Mouse (Mus musculus) midbrain, embryonic 15.5 days (tissue): ENCODE measurements around the gene Zfp961. TPM values are rescaled to one million over a fixed set of nuclear protein-coding genes. Genes with fewer than 3 reads are reported as not detected.
"Not testable (repeated sequence)": the region's sequence is repeated elsewhere in the genome, so short reads cannot be mapped to it uniquely, and the experiment has no call there.

ENCODE experiments used
- ATAC-seq: fragments of 200-750 bp; cut with Nextera tagmentation; replicated peaks from 2 replicates; pipeline ENCODE4 v1.8.0; 2017; ENCODE audit warnings: moderate TSS enrichment
- H3K27ac ChIP-seq: fragments of 300-500 bp; sonication (generic); 2 replicates; pipeline ENCODE4 v1.5.1; 2015; ENCODE audit warnings: mild to moderate bottlenecking, inconsistent platforms
- H3K27me3 ChIP-seq: fragments of 300-500 bp; sonication (generic); replicated peaks from 2 replicates; pipeline ENCODE4 v1.6.1; 2015; ENCODE audit warnings: inconsistent platforms
- H3K36me3 ChIP-seq: fragments of 300-500 bp; sonication (generic); replicated peaks from 2 replicates; pipeline ENCODE4 v1.6.1; 2015; ENCODE audit warnings: inconsistent platforms
- H3K4me1 ChIP-seq: fragments of 300-500 bp; sonication (generic); 2 replicates; pipeline ENCODE4 v1.6.1; 2015; ENCODE audit warnings: inconsistent platforms
- H3K4me2 ChIP-seq: fragments of 300-500 bp; sonication (generic); 2 replicates; pipeline ENCODE4 v1.6.1; 2015; ENCODE audit warnings: inconsistent platforms, mild to moderate bottlenecking, moderate library complexity
- H3K4me3 ChIP-seq: fragments of 300-500 bp; sonication (generic); 2 replicates; pipeline ENCODE4 v1.5.1; 2015; ENCODE audit warnings: mild to moderate bottlenecking, inconsistent platforms
- H3K9ac ChIP-seq: fragments of 300-500 bp; sonication (generic); 2 replicates; pipeline ENCODE4 v1.6.1; 2015; ENCODE audit warnings: mild to moderate bottlenecking, inconsistent platforms
- H3K9me3 ChIP-seq: fragments of 300-500 bp; sonication (generic); 2 replicates; pipeline ENCODE4 v1.6.1; 2016; ENCODE audit warnings: inconsistent platforms
- WGBS: fragments of 180-500 bp; shearing (Covaris S2); methylation state at CpG from one replicate; pipeline ENCODE4 v1.1.7; 2015; ENCODE audit warnings: mixed read lengths; 5-methylcytosine and 5-hydroxymethylcytosine counted together
- polyA plus RNA-seq: library from polyadenylated mRNA; unstranded; fragments of >200 nt; fragmentation: Nextera tagmentation; extraction: Ambion mirVana; gene quantifications from 2 replicates; pipeline ENCODE4 v1.2.1, GENCODE M21; 2015

The Zfp961 gene
- polyA plus RNA-seq, 1 experiment from 2014 or later, result 16.3 TPM

DNA sequence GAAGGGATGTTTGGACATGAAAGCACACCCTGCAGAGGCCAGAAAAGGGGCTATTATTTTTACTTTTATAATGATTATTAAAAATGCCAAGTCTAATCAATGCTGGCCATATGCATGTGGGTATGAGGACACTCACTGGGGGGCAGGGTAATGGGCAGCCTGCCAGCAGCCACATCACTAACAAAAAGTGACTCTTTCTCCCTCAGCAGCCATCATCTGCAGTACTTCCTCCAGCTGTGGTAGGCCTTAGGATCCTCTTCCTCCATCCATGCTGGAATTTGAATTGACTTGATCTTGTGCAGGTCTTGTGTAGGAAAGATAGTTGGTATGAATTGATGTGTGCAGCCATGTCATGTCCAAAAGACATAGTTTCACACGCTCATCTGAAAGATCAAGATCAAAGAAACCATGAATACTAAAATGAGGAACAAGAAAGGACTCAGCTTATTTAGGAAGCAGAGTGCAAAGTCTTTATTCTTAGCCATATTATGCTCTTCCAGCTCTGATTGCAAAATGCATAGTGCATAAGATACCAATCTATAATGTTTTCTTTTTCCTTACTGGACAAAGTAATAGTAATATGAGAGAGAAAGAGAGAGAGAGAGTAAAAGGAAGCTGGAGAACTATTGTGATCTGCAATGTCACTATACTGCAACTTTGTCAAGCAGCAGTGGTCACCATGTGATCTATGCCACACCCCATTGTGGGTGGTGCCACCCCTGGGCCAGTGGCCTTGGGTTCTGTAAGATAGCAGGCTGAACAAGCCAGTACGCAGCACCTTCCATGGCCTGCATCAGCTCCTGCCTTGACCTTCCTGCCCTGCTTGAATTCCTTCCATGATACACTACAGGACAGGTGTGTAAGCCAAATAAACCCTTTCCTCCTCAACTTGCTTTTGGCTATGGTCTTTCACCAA is 10.3 kb upstream of the Zfp961 start:
- no peak overlapping the region for H3K9ac ChIP-seq
- H3K4me1 ChIP-seq, result no peaks in the 10 kb centered on the region
- no peak overlapping the region for H3K27ac ChIP-seq
- H3K36me3 ChIP-seq, result no peaks in the 10 kb centered on the region
- ATAC-seq, result no peak
- H3K4me3 ChIP-seq, result no peak overlapping the region
- 86% methylated on average over 2 of the region's 2 CpGs for WGBS
- H3K9me3 ChIP-seq, result no peaks in the 10 kb centered on the region
- H3K27me3 ChIP-seq, result no peaks in the 10 kb centered on the region
- H3K4me2 ChIP-seq, result no peak overlapping the region

DNA sequence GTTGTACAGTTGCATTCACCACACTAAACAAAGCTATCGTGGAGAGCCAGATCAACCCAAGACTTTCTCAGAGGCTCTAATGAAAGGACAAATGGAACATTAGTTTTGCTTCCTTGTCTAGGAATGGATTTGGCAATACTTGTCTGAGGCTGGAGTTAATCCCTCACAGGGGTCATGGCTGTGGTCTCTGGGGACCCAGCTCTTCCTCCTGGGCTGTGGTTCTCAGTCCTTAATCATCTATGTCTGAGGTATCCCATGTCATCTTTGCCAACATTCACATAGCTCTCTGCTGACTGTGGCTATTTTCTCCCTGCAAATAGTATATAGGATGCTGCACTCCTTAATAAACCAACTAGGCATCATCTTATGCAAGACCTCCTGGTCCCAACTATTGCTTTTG is 9.1 kb upstream of the Zfp961 start:
- Histone ChIP-seq H3K4me3 (no peak overlapping the region), H3K9ac (no peak overlapping the region), H3K27ac (no peak overlapping the region), H3K9me3 (no peaks in the 10 kb centered on the region), H3K4me1 (no peaks in the 10 kb centered on the region), H3K27me3 (no peaks in the 10 kb centered on the region), H3K4me2 (no peak overlapping the region), H3K36me3 (no peaks in the 10 kb centered on the region)
- WGBS, result 78% methylated on average over 1 of the region's 1 CpGs
- no peak for ATAC-seq

DNA sequence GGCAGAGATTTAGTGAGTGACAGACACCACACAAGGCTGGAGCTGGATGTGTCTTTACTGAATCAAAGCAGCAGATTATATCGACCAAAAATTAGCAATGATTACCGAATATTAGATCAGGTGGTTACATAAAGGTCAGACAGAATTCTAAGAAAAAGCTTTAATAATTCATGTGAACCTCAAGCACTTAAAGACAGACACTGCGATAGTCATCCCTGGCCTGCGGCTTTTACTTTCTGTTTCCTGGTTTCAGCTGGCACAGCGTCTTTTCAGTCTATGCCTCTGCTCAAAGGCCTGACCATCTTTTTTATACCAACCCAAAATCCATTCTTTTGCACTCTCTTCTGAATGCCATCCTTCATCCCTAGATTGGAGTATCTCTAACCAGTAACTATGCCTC is 2.2 kb upstream of the Zfp961 start:
- ATAC-seq, result no peak
- Histone ChIP-seq H3K4me2 (no peak overlapping the region), H3K4me1 (peaks cover 19% of the 10 kb centered on the region), H3K9me3 (no peaks in the 10 kb centered on the region), H3K36me3 (no peaks in the 10 kb centered on the region), H3K9ac (no peak overlapping the region), H3K4me3 (no peak overlapping the region), H3K27me3 (0 out of 2 replicates have a peak, but pooled peaks cover 4% of the 10 kb centered on the region), H3K27ac (no peak overlapping the region)
- 90% methylated on average over 5 of the region's 5 CpGs for WGBS

DNA sequence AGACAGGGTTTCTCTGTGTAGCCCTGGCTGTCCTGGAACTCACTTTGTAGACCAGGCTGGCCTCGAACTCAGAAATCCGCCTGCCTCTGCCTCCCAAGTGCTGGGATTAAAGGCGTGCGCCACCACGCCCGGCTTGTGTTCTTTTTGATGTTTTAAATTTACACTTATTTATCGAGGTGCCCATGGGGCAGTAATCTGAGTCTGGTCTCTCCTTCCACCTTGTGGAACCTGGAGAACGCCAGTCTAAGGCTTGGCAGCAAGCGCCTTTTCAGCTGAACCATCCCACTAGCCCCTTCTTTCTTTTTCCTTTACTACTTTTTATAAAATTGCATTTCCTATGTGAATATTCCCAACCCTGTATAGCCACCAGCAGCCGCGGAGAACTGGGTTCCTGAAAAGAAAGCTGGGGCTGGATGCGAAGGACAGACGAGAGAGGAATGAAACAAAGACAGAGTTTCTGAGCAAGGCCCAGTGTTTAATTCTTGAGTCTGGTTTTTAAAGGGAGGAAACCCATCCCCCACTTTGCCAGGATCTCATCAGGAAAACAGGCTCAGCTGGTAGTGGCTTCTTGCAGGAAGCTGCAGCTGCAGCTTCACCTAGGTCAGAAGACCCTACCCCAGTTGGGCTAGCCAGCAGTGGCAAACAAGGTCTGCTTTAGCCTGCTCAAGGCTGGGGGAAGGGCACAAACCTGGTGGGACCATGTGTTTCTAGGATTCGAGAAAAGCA is 761 bp downstream of the Zfp961 start:
- H3K27ac ChIP-seq, result peak overlapping the region; percentile 34
- 43% methylated on average over 14 of the region's 14 CpGs for WGBS
- peak overlapping the region; percentile 82 for H3K9ac ChIP-seq
- H3K4me3 ChIP-seq, result peak overlapping the region; percentile 93
- 0 out of 2 replicates have a peak, but pooled peaks cover 4% of the 10 kb centered on the region for H3K27me3 ChIP-seq
- peaks cover 19% of the 10 kb centered on the region for H3K4me1 ChIP-seq
- peak overlapping the region; percentile 64 for H3K4me2 ChIP-seq
- ATAC-seq, result no peak
- H3K9me3 ChIP-seq, result no peaks in the 10 kb centered on the region
- H3K36me3 ChIP-seq, result peaks cover 5% of the 10 kb centered on the region

DNA sequence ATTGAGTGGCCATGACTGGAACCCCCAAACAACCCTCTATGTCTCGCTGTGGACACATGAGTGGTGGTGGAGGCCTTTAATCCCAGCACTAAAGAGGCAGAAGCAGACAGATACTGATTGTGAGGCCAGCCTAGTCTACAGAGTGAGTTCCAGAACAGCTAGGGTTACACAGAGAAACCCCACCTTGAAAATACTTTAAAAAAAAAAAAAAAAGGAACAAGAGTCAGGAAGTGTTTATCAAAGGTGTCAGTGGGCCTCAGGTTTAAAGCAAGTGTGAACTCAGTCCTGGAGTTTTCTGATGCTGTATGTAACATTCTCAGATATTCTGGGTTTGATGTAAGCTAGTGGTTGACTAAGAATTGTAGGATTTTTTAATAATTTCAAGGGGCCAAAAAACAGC is 1.7 kb downstream of the Zfp961 start:
- H3K36me3 ChIP-seq, result peaks cover 5% of the 10 kb centered on the region
- peak overlapping the region; percentile 64; the same call in 1 of the 2 replicates for H3K4me2 ChIP-seq

DNA sequence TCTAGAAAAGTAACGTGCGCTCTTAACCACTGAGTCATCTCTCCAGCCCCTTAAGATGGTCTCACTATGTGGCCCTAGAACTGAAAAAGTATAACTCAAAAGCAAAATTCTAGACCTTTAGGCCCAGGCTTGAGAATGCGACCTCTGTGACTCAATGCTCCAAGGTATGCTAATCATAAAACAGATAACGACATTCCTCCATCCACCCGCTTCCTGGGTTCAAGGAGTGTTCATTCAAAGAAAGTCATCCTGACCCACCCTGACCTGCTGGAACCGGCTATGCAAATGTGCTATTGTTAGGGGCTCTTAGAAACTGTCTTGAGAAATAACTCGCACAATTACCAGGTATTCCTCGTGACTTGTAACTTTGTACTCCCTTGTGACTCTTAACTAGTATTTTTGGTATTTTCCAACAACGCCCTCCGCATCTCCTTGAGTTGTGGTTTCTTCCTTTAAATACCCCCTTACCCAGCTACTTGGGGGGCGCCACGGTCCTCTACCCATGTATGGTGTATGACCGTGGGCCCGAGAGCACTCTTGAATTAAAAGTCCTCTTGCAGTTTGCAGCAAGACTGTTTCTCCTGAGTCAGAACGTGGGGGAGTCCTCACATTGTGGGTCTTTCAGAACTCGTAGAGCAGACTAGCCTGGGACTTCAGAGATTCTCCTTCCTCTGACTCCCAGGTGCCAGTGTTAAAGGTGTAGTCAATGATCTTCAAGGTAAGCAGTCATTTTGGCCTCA is 2.3 kb downstream of the Zfp961 start:
- 95% methylated on average over 16 of the region's 16 CpGs for WGBS
- H3K4me1 ChIP-seq, result peaks cover 19% of the 10 kb centered on the region
- not testable (repeated sequence) for H3K9me3 ChIP-seq, H3K36me3 ChIP-seq, ATAC-seq, H3K4me2 ChIP-seq, H3K27me3 ChIP-seq, H3K27ac ChIP-seq, H3K4me3 ChIP-seq, H3K9ac ChIP-seq

More for the DNA sequence above, 1.7 kb downstream of the Zfp961 start:
- 100% methylated on average over 1 of the region's 1 CpGs for WGBS
- H3K4me3 ChIP-seq, result no peak overlapping the region
- peaks cover 19% of the 10 kb centered on the region for H3K4me1 ChIP-seq
- ATAC-seq, result no peak
- H3K9ac ChIP-seq, result no peak overlapping the region
- no peaks in the 10 kb centered on the region for H3K9me3 ChIP-seq
- no peak overlapping the region for H3K27ac ChIP-seq
- H3K27me3 ChIP-seq, result 0 out of 2 replicates have a peak, but pooled peaks cover 3% of the 10 kb centered on the region

DNA sequence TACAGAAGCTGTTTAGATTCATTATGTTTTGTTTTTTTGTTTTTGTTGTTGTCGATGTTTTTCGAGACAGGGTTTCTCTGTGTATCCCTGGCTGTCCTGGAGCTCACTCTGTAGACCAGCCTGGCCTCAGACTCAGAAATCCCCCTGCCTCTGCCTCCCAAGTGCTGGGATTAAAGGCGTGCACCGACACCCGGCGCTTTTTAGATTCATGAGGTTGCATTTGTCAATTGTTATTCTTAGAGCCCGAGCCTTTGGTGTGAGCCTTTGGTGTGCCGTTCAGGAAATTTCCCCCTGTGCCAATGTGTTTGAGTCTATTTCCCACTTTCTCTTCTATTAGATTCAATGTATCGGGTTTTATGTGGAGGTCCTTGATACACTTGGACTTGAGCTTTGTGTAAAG is 3.8 kb downstream of the Zfp961 start:
- Histone ChIP-seq H3K4me2 (no peak overlapping the region), H3K36me3 (peaks cover 5% of the 10 kb centered on the region), H3K27ac (no peak overlapping the region), H3K27me3 (no peaks in the 10 kb centered on the region), H3K9ac (no peak overlapping the region), H3K9me3 (no peaks in the 10 kb centered on the region), H3K4me3 (no peak overlapping the region), H3K4me1 (peaks cover 19% of the 10 kb centered on the region)
- WGBS, result 96% methylated on average over 9 of the region's 9 CpGs
- no peak for ATAC-seq

DNA sequence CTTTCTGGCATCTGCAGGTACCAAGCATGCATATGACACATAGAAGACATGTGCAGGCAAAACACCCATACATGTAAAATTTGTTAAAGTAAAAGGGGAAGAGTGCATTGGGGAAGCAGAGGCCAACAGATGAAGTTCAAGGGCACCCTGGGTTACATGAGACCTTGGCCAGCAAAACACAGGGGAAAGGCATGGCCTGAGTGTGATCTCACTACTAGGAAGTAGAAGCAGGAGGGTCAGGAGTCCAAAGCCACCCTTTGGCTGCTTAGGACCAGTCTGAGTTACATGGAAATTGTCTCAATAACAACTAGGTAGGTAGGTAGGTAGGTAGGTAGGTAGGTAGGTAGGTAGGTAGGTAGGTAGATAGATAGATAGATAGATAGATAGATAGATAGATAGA is 9.6 kb downstream of the Zfp961 start:
- ATAC-seq, result no peak
- no peaks in the 10 kb centered on the region for H3K9me3 ChIP-seq

DNA sequence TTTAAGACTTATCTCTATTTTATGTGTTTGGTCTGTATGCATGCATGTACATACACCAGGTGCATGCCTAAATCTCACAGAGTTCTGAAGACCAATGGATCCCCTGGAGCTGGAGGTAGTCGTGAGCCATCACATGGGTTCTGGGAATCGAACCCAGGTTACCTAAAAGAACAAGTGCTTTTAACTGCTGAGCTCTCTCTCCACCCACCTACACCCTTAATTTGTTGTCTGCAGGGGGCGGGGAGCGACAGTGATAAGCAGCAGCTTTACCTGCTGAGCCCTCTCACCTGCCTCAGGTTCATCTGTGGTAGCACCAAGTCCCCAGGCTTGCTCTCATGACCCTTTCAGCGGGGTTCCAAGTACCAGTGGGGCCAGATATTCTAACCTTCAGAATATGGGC is 11.0 kb downstream of the Zfp961 start:
- Histone ChIP-seq H3K4me1 (no peaks in the 10 kb centered on the region), H3K36me3 (peaks cover 26% of the 10 kb centered on the region), H3K4me2 (no peak overlapping the region), H3K27me3 (no peaks in the 10 kb centered on the region), H3K4me3 (no peak overlapping the region), H3K9ac (no peak overlapping the region), H3K27ac (no peak overlapping the region), H3K9me3 (no peaks in the 10 kb centered on the region)
- ATAC-seq, result no peak
- 95% methylated on average over 5 of the region's 5 CpGs for WGBS

More for the DNA sequence above, 9.6 kb downstream of the Zfp961 start:
- Histone ChIP-seq H3K4me1 (no peaks in the 10 kb centered on the region), H3K36me3 (peaks cover 13% of the 10 kb centered on the region; the same call in 1 of the 2 replicates), H3K9ac (no peak overlapping the region), H3K4me3 (no peak overlapping the region), H3K4me2 (no peak overlapping the region), H3K27me3 (no peaks in the 10 kb centered on the region), H3K27ac (no peak overlapping the region)

DNA sequence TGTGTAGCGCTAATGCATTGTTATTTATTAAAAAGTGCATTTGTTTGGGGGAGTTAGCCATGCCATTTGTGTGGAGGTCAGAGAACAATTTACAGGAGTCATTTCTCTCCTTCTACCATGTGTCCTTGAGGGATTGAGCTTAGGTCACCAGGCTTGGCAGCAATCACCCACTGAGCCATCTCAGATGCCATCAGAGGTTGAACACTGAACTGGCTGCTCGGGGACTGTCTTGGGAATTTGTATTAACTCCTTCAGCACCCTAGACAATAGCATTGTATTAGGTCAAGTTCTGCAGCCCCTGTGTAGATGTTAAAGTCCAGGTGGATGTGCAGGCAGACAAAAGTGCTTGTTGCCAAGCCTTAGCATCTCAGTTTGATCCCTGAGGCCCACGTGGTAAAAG is 13.2 kb downstream of the Zfp961 start:
- Histone ChIP-seq H3K4me2 (no peak overlapping the region), H3K27me3 (no peaks in the 10 kb centered on the region), H3K36me3 (peaks cover 48% of the 10 kb centered on the region), H3K4me3 (no peak overlapping the region), H3K4me1 (no peaks in the 10 kb centered on the region), H3K27ac (no peak overlapping the region), H3K9ac (no peak overlapping the region), H3K9me3 (no peaks in the 10 kb centered on the region)
- 87% methylated on average over 3 of the region's 3 CpGs for WGBS
- no peak for ATAC-seq

DNA sequence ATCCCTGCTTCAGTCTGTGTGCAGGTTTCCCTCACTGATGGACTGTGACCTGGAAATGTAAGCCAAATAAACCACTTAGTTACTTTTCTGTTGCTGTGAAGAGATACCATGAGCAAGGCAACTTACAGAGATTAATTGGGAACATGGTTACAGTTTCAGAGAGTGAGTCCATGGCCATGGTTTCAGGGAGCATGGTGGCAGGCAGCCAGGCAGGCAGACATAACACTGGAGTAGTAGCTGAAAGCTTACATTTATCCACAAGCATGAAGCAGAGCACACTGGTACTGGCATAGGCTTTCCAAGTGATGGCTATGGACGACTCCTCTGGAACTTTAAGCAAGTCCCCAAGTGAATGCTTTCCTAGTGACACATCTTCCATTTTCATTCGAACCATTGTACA is 14.3 kb downstream of the Zfp961 start:
- H3K27me3 ChIP-seq, result no peaks in the 10 kb centered on the region
- H3K4me1 ChIP-seq, result no peaks in the 10 kb centered on the region
- no peak for ATAC-seq
- no peak overlapping the region for H3K4me2 ChIP-seq
- no peaks in the 10 kb centered on the region for H3K9me3 ChIP-seq
- H3K4me3 ChIP-seq, result no peak overlapping the region
- H3K9ac ChIP-seq, result no peak overlapping the region
- no peak overlapping the region for H3K27ac ChIP-seq
- 92% methylated on average over 2 of the region's 2 CpGs for WGBS
- H3K36me3 ChIP-seq, result peaks cover 52% of the 10 kb centered on the region

DNA sequence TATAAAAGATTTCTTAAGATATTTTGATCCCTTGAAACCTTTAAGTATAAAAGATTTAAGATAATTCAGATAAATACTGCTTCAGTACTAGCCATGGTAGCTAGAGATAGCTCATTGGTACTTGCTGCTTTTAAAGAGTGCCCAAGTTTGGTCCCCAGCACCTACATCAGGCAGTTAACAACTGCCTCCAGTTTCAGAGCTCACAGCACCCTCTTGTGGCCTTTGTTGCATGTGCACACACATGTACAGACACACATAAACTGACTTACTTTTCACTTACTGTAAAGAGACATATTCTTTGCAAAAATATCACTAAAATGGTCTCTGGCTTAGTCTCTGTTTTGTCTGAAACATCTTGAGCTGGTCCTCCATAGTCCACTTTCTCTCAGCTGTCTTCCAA is 15.6 kb downstream of the Zfp961 start:
- Histone ChIP-seq H3K36me3 (peaks cover 52% of the 10 kb centered on the region), H3K4me2 (no peak overlapping the region)

More for the DNA sequence above, 15.6 kb downstream of the Zfp961 start:
- Histone ChIP-seq H3K27ac (no peak overlapping the region), H3K27me3 (no peaks in the 10 kb centered on the region), H3K4me1 (no peaks in the 10 kb centered on the region), H3K4me3 (no peak overlapping the region), H3K9me3 (no peaks in the 10 kb centered on the region), H3K9ac (no peak overlapping the region)
- no peak for ATAC-seq
